ENCODE assay signal across 32 mouse cellular contexts in genomic region chr2:164705328-164705727, GRCm38 (mm10). TPM values are rescaled to one million over a fixed set of nuclear protein-coding genes. Genes with fewer than 3 reads are reported as not detected.
A peak's percentile ranks its signal among the peaks of the same experiment; 100 is the strongest.
DNase-seq lines count a peak whose midpoint lies in the region; ATAC-seq and TF ChIP-seq lines count a peak whose summit lies in the region.
"Had no signal": no experiment of that assay in that cellular context is flagged by ENCODE, and none has a peak within 500 bp of the region (broad histone marks: within the 10 kb centered on the region; RNA-seq: fewer than 3 reads in every experiment).

No protein-coding gene starts in this region.

- H3K4me1 ChIP-seq in ES-Bruce4 (ENCODE audit: control insufficient read depth, insufficient read depth, low read length) = no peaks in the 10 kb centered on the region
- H3K4me1 ChIP-seq in intestine, embryonic 16.5 days (ENCODE audit: control insufficient read depth, insufficient read depth, low read length) = peaks cover 3% of the 10 kb centered on the region; the same call in 1 of the 2 replicates
- peaks cover 10% of the 10 kb centered on the region for H3K4me1 ChIP-seq in small intestine, adult 2 months (ENCODE audit: control insufficient read depth, insufficient read depth, insufficient read length, low read length)
- H3K4me1 ChIP-seq: heart, embryonic 10.5 days; heart, embryonic 13.5 days; hindbrain, embryonic 12.5 days; hindbrain, embryonic 15.5 days had no signal

- H3K36me3 ChIP-seq in ES-Bruce4 (ENCODE audit: control insufficient read depth, insufficient read depth, low read length, poor library complexity, severe bottlenecking) = no peaks in the 10 kb centered on the region
- H3K36me3 ChIP-seq in intestine, embryonic 16.5 days (ENCODE audit: control insufficient read depth, insufficient read depth, low read length) = no peaks in the 10 kb centered on the region
- H3K36me3 ChIP-seq in small intestine, adult 2 months (ENCODE audit: control insufficient read depth, insufficient read depth, low read length) = no peaks in the 10 kb centered on the region
- H3K36me3 ChIP-seq: heart, embryonic 10.5 days; heart, embryonic 13.5 days; hindbrain, embryonic 12.5 days; hindbrain, embryonic 15.5 days had no signal

- no peak overlapping the region for H3K4me3 ChIP-seq in ES-Bruce4 (ENCODE audit: low read depth, low read length)
- no peak overlapping the region for H3K4me3 ChIP-seq in intestine, embryonic 16.5 days (ENCODE audit: low read length)
- H3K4me3 ChIP-seq in small intestine, adult 2 months (ENCODE audit: low read depth, low read length) = no peak overlapping the region
- H3K4me3 ChIP-seq: gastrocnemius, adult 2 months; heart, adult 2 months; heart, embryonic 10.5 days; heart, embryonic 13.5 days; hindbrain, embryonic 12.5 days; hindbrain, embryonic 15.5 days had no signal

- H3K9ac ChIP-seq in ES-Bruce4 (ENCODE audit: low read depth, poor library complexity, severe bottlenecking) = no peak overlapping the region
- H3K9ac ChIP-seq in intestine, embryonic 16.5 days (ENCODE audit: low read depth, low read length) = peak overlapping the region; percentile 48; the same call in 1 of the 2 replicates
- H3K9ac ChIP-seq: forebrain, postnatal 0 days; heart, embryonic 13.5 days; hindbrain, embryonic 12.5 days; hindbrain, embryonic 15.5 days had no signal

- peak; percentile 59 for DNase-seq in R1 (ENCODE audit: low read depth, low spot score)
- DNase-seq in gastrocnemius, postnatal 10 days = no peak
- no peak for DNase-seq in c-Kit-positive CD71-positive TER-119-positive erythroid progenitor cells, embryonic 14.5 days (ENCODE audit: low spot score)
- DNase-seq: adrenal gland, adult 2 months; adrenal gland, postnatal 25 days; B cell, adult 2 months; cerebellum, adult 18-20 months; cerebellum, adult 9-10 months; cerebellum, postnatal 14 days; forebrain, postnatal 0 days; gastrocnemius, adult 2 months; gastrocnemius, postnatal 25 days; heart, adult 2 months; heart, postnatal 14 days had no signal

- H3K27me3 ChIP-seq in ES-Bruce4 (ENCODE audit: control insufficient read depth, insufficient read depth, low read length, poor library complexity, severe bottlenecking) = no peaks in the 10 kb centered on the region
- H3K27me3 ChIP-seq in intestine, embryonic 16.5 days (replicated peaks; ENCODE audit: control insufficient read depth, insufficient read depth, low read length) = no peaks in the 10 kb centered on the region
- no peaks in the 10 kb centered on the region for H3K27me3 ChIP-seq in small intestine, adult 2 months (ENCODE audit: control insufficient read depth, insufficient read depth, low read length)
- H3K27me3 ChIP-seq: hindbrain, embryonic 12.5 days; hindbrain, embryonic 15.5 days had no signal

- 74% methylated on average over 6 of the region's 6 CpGs for whole genome bisulfite sequencing in intestine, embryonic 16.5 days
- 42% methylated on average over 6 of the region's 6 CpGs for WGBS in small intestine, adult 2 months

- TF ChIP-seq POLR2A in ES-Bruce4 (IDR thresholded peaks at IDR 0.05; ENCODE audit: insufficient read depth, low read length) = no peak
- no peak for TF ChIP-seq POLR2A in small intestine, adult 2 months (IDR thresholded peaks at IDR 0.05; ENCODE audit: low read depth, low read length)

- no peak for TF ChIP-seq CTCF in ES-Bruce4 (IDR thresholded peaks at IDR 0.05; ENCODE audit: low read depth, low read length)
- TF ChIP-seq CTCF in small intestine, adult 2 months (IDR thresholded peaks at IDR 0.05; ENCODE audit: extremely low read depth, insufficient read length, insufficient replicate concordance, low read depth, low read length) = no peak

- peak; percentile 95 for ATAC-seq in intestine, embryonic 16.5 days
- ATAC-seq in erythroblast, adult 5-6 weeks (replicated peaks; ENCODE audit: low FRiP score, poor library complexity, severe bottlenecking) = no peak
- ATAC-seq: forebrain, embryonic 14.5 days; forebrain, postnatal 0 days had no signal

- peaks cover 4% of the 10 kb centered on the region for H3K9me3 ChIP-seq in ES-Bruce4 (replicated peaks; ENCODE audit: control insufficient read depth, insufficient read depth, low read length, poor library complexity, severe bottlenecking)
- no peaks in the 10 kb centered on the region for H3K9me3 ChIP-seq in intestine, embryonic 16.5 days (ENCODE audit: control insufficient read depth, low read length)
- H3K9me3 ChIP-seq: heart, embryonic 10.5 days; hindbrain, embryonic 12.5 days; hindbrain, embryonic 15.5 days had no signal

- H3K27ac ChIP-seq in ES-Bruce4 (ENCODE audit: insufficient read depth, low read length) = peak overlapping the region; percentile 70; the same call in 1 of the 2 replicates
- peak overlapping the region; percentile 65; the same call in 1 of the 2 replicates for H3K27ac ChIP-seq in intestine, embryonic 16.5 days (ENCODE audit: low read length)
- H3K27ac ChIP-seq in small intestine, adult 2 months (ENCODE audit: insufficient read depth, low read depth, low read length) = peak overlapping the region; percentile 98
- H3K27ac ChIP-seq: gastrocnemius, adult 2 months; heart, adult 2 months; heart, embryonic 10.5 days; heart, embryonic 13.5 days; hindbrain, embryonic 12.5 days; hindbrain, embryonic 15.5 days had no signal

- no peak for TF ChIP-seq EP300 in ES-Bruce4 (IDR thresholded peaks at IDR 0.05; ENCODE audit: insufficient read depth, low read depth, low read length)

- H3K4me2 ChIP-seq in intestine, embryonic 16.5 days (ENCODE audit: low read depth, low read length) = no peak overlapping the region
- H3K4me2 ChIP-seq: heart, embryonic 13.5 days; hindbrain, embryonic 12.5 days; hindbrain, embryonic 15.5 days had no signal

RNA-seq across cellular contexts. Expression of gene Spint4, which starts 7.0 kb away (rescaled TPM):
- not detected in 2 replicates for polyA plus RNA-seq in ES-Bruce4 (2011; ENCODE audit: insufficient read depth, insufficient read length, low read depth, missing spikeins)
- polyA plus RNA-seq in intestine, embryonic 16.5 days (2015; fragmentation: Nextera tagmentation; extraction: Ambion mirVana) = not detected in 2 replicates
- polyA plus RNA-seq in small intestine, adult 2 months (2012; rRNA removed) = not detected in 2 replicates
- total RNA-seq in gastrocnemius, postnatal 10 days (2021) = not detected
- total RNA-seq in erythroblast, adult 5-6 weeks (2015; ENCODE audit: low replicate concordance) = not detected in 2 replicates
- not detected in 2 replicates for total RNA-seq in erythroblast, adult 5-6 weeks (2017; ENCODE audit: low replicate concordance)
- total RNA-seq: adrenal gland, adult 2 months; adrenal gland, postnatal 25 days; CH12.LX; forebrain, postnatal 0 days; gastrocnemius, adult 2 months; gastrocnemius, postnatal 25 days; heart, adult 2 months; heart, postnatal 14 days; hematopoietic stem cell, adult 5-6 weeks had no signal
- polyA plus RNA-seq: adrenal gland, adult 2 months; brain, embryonic 14.5 days; embryonic facial prominence, embryonic 11.5 days; embryonic facial prominence, embryonic 14.5 days; forebrain, embryonic 11.5 days; forebrain, embryonic 14.5 days; forebrain, postnatal 0 days; frontal cortex, adult 2 months; heart, adult 2 months; heart, embryonic 10.5 days; heart, embryonic 13.5 days; heart, embryonic 16.5 days; hindbrain, embryonic 12.5 days; hindbrain, embryonic 15.5 days; intestine, embryonic 14.5 days had no signal

RNA-seq across cellular contexts. Expression of gene Spint5, which starts 9.8 kb away (rescaled TPM):
- polyA plus RNA-seq in ES-Bruce4 (2011; ENCODE audit: insufficient read depth, insufficient read length, low read depth, missing spikeins) = not detected in 2 replicates
- not detected in 2 replicates for polyA plus RNA-seq in intestine, embryonic 16.5 days (2015; fragmentation: Nextera tagmentation; extraction: Ambion mirVana)
- not detected in 2 replicates for polyA plus RNA-seq in small intestine, adult 2 months (2012; rRNA removed)
- total RNA-seq in gastrocnemius, postnatal 10 days (2021) = not detected
- not detected in 2 replicates for total RNA-seq in erythroblast, adult 5-6 weeks (2015; ENCODE audit: low replicate concordance)
- not detected in 2 replicates for total RNA-seq in erythroblast, adult 5-6 weeks (2017; ENCODE audit: low replicate concordance)
- total RNA-seq: adrenal gland, adult 2 months; adrenal gland, postnatal 25 days; forebrain, postnatal 0 days; gastrocnemius, adult 2 months; gastrocnemius, postnatal 25 days; heart, adult 2 months; heart, postnatal 14 days; hematopoietic stem cell, adult 5-6 weeks had no signal
- polyA plus RNA-seq: adrenal gland, adult 2 months; brain, embryonic 14.5 days; embryonic facial prominence, embryonic 11.5 days; embryonic facial prominence, embryonic 14.5 days; forebrain, embryonic 11.5 days; forebrain, embryonic 14.5 days; forebrain, postnatal 0 days; frontal cortex, adult 2 months; heart, adult 2 months; heart, embryonic 10.5 days; heart, embryonic 13.5 days; heart, embryonic 16.5 days; hindbrain, embryonic 12.5 days; hindbrain, embryonic 15.5 days; intestine, embryonic 14.5 days had no signal

RNA-seq across cellular contexts. Expression of gene Wfdc13, which starts 20.4 kb away (rescaled TPM):
- polyA plus RNA-seq in ES-Bruce4 (2011; ENCODE audit: insufficient read depth, insufficient read length, low read depth, missing spikeins) = 0.57 TPM in 1 of 2 replicates, not detected in the other
- polyA plus RNA-seq in intestine, embryonic 16.5 days (2015; fragmentation: Nextera tagmentation; extraction: Ambion mirVana) = 0.17 and 0.21 TPM in 2 replicates
- not detected in 2 replicates for polyA plus RNA-seq in small intestine, adult 2 months (2012; rRNA removed)
- total RNA-seq in gastrocnemius, postnatal 10 days (2021) = not detected
- total RNA-seq in erythroblast, adult 5-6 weeks (2015; ENCODE audit: low replicate concordance) = not detected in 2 replicates
- total RNA-seq in erythroblast, adult 5-6 weeks (2017; ENCODE audit: low replicate concordance) = not detected in 2 replicates
- total RNA-seq: adrenal gland, adult 2 months; adrenal gland, postnatal 25 days; CH12.LX; forebrain, postnatal 0 days; gastrocnemius, adult 2 months; gastrocnemius, postnatal 25 days; heart, adult 2 months; heart, postnatal 14 days; hematopoietic stem cell, adult 5-6 weeks had no signal
- polyA plus RNA-seq: adrenal gland, adult 2 months; brain, embryonic 14.5 days; embryonic facial prominence, embryonic 11.5 days; forebrain, embryonic 11.5 days; forebrain, embryonic 14.5 days; forebrain, postnatal 0 days; frontal cortex, adult 2 months; heart, embryonic 10.5 days; heart, embryonic 13.5 days; hindbrain, embryonic 12.5 days; hindbrain, embryonic 15.5 days had no signal

RNA-seq across cellular contexts. Expression of gene Wfdc11, which starts 31.4 kb away (rescaled TPM):
- not detected in 2 replicates for polyA plus RNA-seq in ES-Bruce4 (2011; ENCODE audit: insufficient read depth, insufficient read length, low read depth, missing spikeins)
- not detected in 2 replicates for polyA plus RNA-seq in intestine, embryonic 16.5 days (2015; fragmentation: Nextera tagmentation; extraction: Ambion mirVana)
- polyA plus RNA-seq in small intestine, adult 2 months (2012; rRNA removed) = not detected in 2 replicates
- total RNA-seq in gastrocnemius, postnatal 10 days (2021) = not detected
- total RNA-seq in erythroblast, adult 5-6 weeks (2015; ENCODE audit: low replicate concordance) = not detected in 2 replicates
- total RNA-seq in erythroblast, adult 5-6 weeks (2017; ENCODE audit: low replicate concordance) = 0.77 TPM in 1 of 2 replicates, not detected in the other
- total RNA-seq: adrenal gland, adult 2 months; adrenal gland, postnatal 25 days; CH12.LX; forebrain, postnatal 0 days; gastrocnemius, adult 2 months; gastrocnemius, postnatal 25 days; heart, adult 2 months; heart, postnatal 14 days; hematopoietic stem cell, adult 5-6 weeks had no signal
- polyA plus RNA-seq: adrenal gland, adult 2 months; brain, embryonic 14.5 days; embryonic facial prominence, embryonic 11.5 days; embryonic facial prominence, embryonic 14.5 days; forebrain, embryonic 11.5 days; forebrain, embryonic 14.5 days; forebrain, postnatal 0 days; frontal cortex, adult 2 months; heart, adult 2 months; heart, embryonic 10.5 days; heart, embryonic 13.5 days; heart, embryonic 16.5 days; hindbrain, embryonic 12.5 days; hindbrain, embryonic 15.5 days; intestine, embryonic 14.5 days had no signal

RNA-seq across cellular contexts. Expression of gene Wfdc3, which starts 40.4 kb away (rescaled TPM):
- polyA plus RNA-seq in ES-Bruce4 (2011; ENCODE audit: insufficient read depth, insufficient read length, low read depth, missing spikeins) = 0.60 and 1.7 TPM in 2 replicates
- polyA plus RNA-seq in intestine, embryonic 16.5 days (2015; fragmentation: Nextera tagmentation; extraction: Ambion mirVana) = 1.3 and 1.8 TPM in 2 replicates
- polyA plus RNA-seq in small intestine, adult 2 months (2012; rRNA removed) = 0.06 and 0.75 TPM in 2 replicates
- total RNA-seq in gastrocnemius, postnatal 10 days (2021) = not detected
- total RNA-seq in erythroblast, adult 5-6 weeks (2015; ENCODE audit: low replicate concordance) = 16.7 and 19.9 TPM in 2 replicates
- total RNA-seq in erythroblast, adult 5-6 weeks (2017; ENCODE audit: low replicate concordance) = 10.0 and 12.8 TPM in 2 replicates
- total RNA-seq: gastrocnemius, adult 2 months; gastrocnemius, postnatal 25 days; heart, adult 2 months had no signal
